Mouse (Mus musculus): Measurements from ENCODE around the gene Stk25. TPM values are rescaled to one million over a fixed set of nuclear protein-coding genes. Genes with fewer than 3 reads are reported as not detected.

The Stk25 gene
- polyA plus RNA-seq, 1 experiment from 2014 or later = 297 TPM

GRCm38 (mm10) chr1:93667760-93668400 lies 9.4 kb upstream of the Stk25 start:
- no peak overlapping the region for H3K9ac ChIP-seq (replicated peaks)

GRCm38 (mm10) chr1:93657025-93657360 lies 1.5 kb downstream of the Stk25 start:
- H3K27ac ChIP-seq (replicated peaks) = no peak overlapping the region
- no peak overlapping the region for H3K9ac ChIP-seq (replicated peaks)
- H3K4me1 ChIP-seq = no peaks in the 10 kb centered on the region
- H3K4me2 ChIP-seq (replicated peaks) = no peak overlapping the region
- no peak overlapping the region for H3K4me3 ChIP-seq
- WGBS = 92% methylated on average over 5 of the region's 5 CpGs
- no peaks in the 10 kb centered on the region for H3K36me3 ChIP-seq
- H3K9me3 ChIP-seq = no peaks in the 10 kb centered on the region
- no peaks in the 10 kb centered on the region for H3K27me3 ChIP-seq
- ATAC-seq (replicated peaks) = no peak

More at GRCm38 (mm10) chr1:93667760-93668400, 9.4 kb upstream of the Stk25 start:
- Histone ChIP-seq H3K27me3 (no peaks in the 10 kb centered on the region), H3K4me3 (no peak overlapping the region), H3K36me3 (no peaks in the 10 kb centered on the region), H3K9me3 (no peaks in the 10 kb centered on the region), H3K27ac (replicated peaks) (no peak overlapping the region), H3K4me1 (peaks cover 11% of the 10 kb centered on the region), H3K4me2 (replicated peaks) (no peak overlapping the region)
- 29% methylated on average over 13 of the region's 13 CpGs for WGBS
- ATAC-seq (replicated peaks) = no peak; the same call in 1 of the 2 replicates

DNA sequence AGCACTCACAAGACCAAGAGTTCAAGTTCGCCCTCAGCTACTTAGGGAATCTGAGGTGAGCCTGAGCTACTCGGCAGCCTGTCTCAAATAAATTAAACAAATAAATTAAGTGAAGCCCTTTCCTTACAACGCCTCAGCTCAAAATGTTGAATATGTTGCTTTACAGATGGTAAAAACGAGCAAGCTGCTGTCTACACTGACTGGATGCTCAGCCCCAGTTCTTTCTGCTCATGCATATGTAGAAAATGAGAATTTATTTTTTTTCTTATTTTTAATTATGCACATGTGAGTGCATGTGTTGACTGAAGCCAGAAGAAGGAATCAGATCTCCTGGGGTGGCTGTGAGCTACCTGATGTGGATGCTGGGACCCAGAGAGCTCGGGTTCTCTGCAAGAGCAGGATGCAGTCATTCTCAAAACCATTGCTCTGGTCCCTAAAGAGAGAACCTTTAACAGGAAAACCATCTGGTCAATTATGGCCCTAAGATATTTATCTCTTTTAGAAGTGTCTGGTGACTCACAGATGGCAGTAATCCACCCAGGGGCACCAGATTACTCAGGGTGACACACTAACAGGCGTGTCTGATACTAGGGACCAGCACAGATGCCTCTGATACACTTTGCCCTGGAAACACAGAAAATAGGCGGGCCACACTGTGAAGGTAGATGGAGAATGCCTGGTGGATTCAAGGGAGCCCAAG lies 2.0 kb downstream of the Stk25 start:
- no peak for ATAC-seq (replicated peaks)
- Histone ChIP-seq H3K4me2 (replicated peaks) (no peak overlapping the region), H3K36me3 (no peaks in the 10 kb centered on the region), H3K9me3 (no peaks in the 10 kb centered on the region), H3K4me3 (no peak overlapping the region), H3K9ac (replicated peaks) (no peak overlapping the region), H3K27me3 (no peaks in the 10 kb centered on the region), H3K4me1 (no peaks in the 10 kb centered on the region), H3K27ac (replicated peaks) (no peak overlapping the region)
- WGBS = 81% methylated on average over 7 of the region's 7 CpGs

DNA sequence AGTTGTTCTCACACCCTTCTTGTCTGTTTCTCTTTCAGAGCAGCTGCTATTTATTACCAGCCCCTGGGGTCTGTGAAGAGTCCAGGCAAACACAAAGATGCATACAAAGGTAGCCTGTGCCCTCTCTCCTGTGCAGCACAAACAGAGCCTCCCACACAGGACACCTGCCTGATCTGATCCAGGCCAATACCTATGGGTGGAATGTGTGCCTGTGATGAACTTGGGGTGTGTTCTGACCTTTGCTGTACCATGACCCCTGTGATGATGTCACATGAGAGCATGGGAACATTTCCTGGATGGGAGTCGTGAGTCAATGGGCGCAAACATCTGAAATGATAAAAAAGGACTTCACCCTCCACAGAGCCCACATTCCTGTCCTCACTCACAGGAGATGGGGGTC lies 3.7 kb downstream of the Stk25 start:
- H3K4me1 ChIP-seq = no peaks in the 10 kb centered on the region
- H3K36me3 ChIP-seq = no peaks in the 10 kb centered on the region
- no peak overlapping the region for H3K4me2 ChIP-seq (replicated peaks)
- no peak for ATAC-seq (replicated peaks)
- H3K4me3 ChIP-seq = no peak overlapping the region
- H3K27ac ChIP-seq (replicated peaks) = no peak overlapping the region
- no peak overlapping the region for H3K9ac ChIP-seq (replicated peaks)
- H3K27me3 ChIP-seq = no peaks in the 10 kb centered on the region
- H3K9me3 ChIP-seq = no peaks in the 10 kb centered on the region
- WGBS = 90% methylated on average over 2 of the region's 2 CpGs

DNA sequence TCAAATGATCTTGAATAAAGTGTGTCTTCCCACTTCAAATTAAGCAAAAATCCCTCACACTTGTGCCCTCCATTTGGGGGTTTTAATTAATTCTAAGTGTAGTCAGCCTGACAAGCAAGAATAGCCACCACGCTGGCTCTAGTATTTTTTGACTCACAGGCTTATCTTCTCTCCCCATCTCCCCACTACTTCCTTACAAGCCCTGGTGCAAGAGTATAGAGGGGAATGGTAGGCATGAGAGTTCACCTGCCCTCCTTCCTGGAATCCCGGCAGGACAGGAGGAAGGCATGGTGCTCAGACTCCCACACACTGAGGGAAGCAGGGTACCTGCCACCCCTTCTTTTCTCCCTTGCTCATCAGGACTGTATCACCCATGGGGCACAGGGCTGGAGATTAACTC lies 4.2 kb downstream of the Stk25 start:
- Histone ChIP-seq H3K4me3 (no peak overlapping the region), H3K4me2 (replicated peaks) (no peak overlapping the region), H3K4me1 (no peaks in the 10 kb centered on the region), H3K27me3 (no peaks in the 10 kb centered on the region), H3K27ac (replicated peaks) (no peak overlapping the region), H3K36me3 (no peaks in the 10 kb centered on the region), H3K9me3 (no peaks in the 10 kb centered on the region), H3K9ac (replicated peaks) (no peak overlapping the region)
- no peak for ATAC-seq (replicated peaks)
- 68% methylated on average over 2 of the region's 2 CpGs for WGBS

GRCm38 (mm10) chr1:93649604-93650172 lies 8.8 kb downstream of the Stk25 start:
- 85% methylated on average over 5 of the region's 5 CpGs for WGBS
- no peak for ATAC-seq (replicated peaks)
- H3K36me3 ChIP-seq = no peaks in the 10 kb centered on the region

DNA sequence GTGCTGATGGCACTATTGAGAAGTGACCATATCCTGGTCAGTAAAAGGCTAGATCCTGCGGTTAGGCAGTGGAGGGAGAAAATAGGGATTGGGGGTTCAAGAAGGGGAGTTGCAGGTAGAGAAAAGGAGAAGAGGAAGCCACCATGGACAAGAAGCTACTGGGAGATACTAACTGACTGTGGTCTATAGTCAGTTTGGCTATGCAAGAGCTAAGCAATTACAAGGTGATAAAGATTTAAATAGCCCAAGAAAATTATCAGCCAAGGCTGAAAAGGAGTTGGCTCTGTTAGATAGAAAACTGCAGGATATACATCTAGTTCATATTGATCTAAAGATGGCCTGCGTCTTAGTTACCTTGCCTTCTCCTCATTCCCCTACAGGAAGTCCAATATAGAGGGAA lies 15.8 kb downstream of the Stk25 start:
- H3K36me3 ChIP-seq = no peaks in the 10 kb centered on the region
- 90% methylated on average over 2 of the region's 2 CpGs for WGBS
- H3K9me3 ChIP-seq = no peaks in the 10 kb centered on the region
- H3K9ac ChIP-seq (replicated peaks) = no peak overlapping the region
- H3K27me3 ChIP-seq = no peaks in the 10 kb centered on the region
- no peaks in the 10 kb centered on the region for H3K4me1 ChIP-seq
- H3K4me2 ChIP-seq (replicated peaks) = no peak overlapping the region
- no peak overlapping the region for H3K4me3 ChIP-seq
- ATAC-seq (replicated peaks) = no peak
- H3K27ac ChIP-seq (replicated peaks) = no peak overlapping the region

More at GRCm38 (mm10) chr1:93649604-93650172, 8.8 kb downstream of the Stk25 start:
- Histone ChIP-seq H3K27me3 (no peaks in the 10 kb centered on the region), H3K9ac (replicated peaks) (no peak overlapping the region), H3K9me3 (no peaks in the 10 kb centered on the region), H3K4me1 (no peaks in the 10 kb centered on the region), H3K4me3 (no peak overlapping the region), H3K27ac (replicated peaks) (no peak overlapping the region), H3K4me2 (replicated peaks) (no peak overlapping the region)

DNA sequence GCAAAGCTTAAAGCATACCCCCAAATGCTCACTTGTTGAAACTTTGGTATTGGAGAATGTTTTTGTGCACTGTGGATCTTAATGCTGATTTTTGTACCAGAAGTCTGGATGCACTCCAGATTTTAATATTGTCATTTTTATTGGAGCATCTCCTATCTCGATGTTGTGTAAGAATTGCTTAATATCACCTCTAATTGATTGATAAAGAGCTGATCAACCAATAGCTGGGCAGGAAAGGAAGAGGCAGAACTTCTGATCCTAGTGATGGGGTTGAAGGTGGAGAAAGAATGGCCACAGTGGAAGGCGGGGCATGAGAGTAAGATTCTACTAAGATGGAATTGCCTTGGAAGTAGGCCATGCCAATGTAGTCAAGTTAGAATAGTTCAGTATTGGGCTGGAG lies 16.5 kb downstream of the Stk25 start:
- Histone ChIP-seq H3K27me3 (no peaks in the 10 kb centered on the region), H3K27ac (replicated peaks) (no peak overlapping the region), H3K36me3 (no peaks in the 10 kb centered on the region), H3K4me3 (no peak overlapping the region), H3K4me1 (no peaks in the 10 kb centered on the region), H3K9ac (replicated peaks) (no peak overlapping the region), H3K4me2 (replicated peaks) (no peak overlapping the region), H3K9me3 (no peaks in the 10 kb centered on the region)
- ATAC-seq (replicated peaks) = no peak
- 90% methylated on average over 2 of the region's 2 CpGs for WGBS

GRCm38 (mm10) chr1:93636211-93636897 lies 22.1 kb downstream of the Stk25 start:
- Histone ChIP-seq H3K27ac (replicated peaks) (peak overlapping the region; percentile 91), H3K4me2 (replicated peaks) (peak overlapping the region; percentile 77), H3K36me3 (no peaks in the 10 kb centered on the region), H3K9ac (replicated peaks) (peak overlapping the region; percentile 61), H3K9me3 (no peaks in the 10 kb centered on the region), H3K4me3 (peak overlapping the region; percentile 79), H3K4me1 (peaks cover 26% of the 10 kb centered on the region), H3K27me3 (no peaks in the 10 kb centered on the region)
- 34% methylated on average over 7 of the region's 7 CpGs for WGBS
- peak; percentile 23 for ATAC-seq (replicated peaks)

GRCm38 (mm10) chr1:93635580-93636192 lies 22.8 kb downstream of the Stk25 start:
- H3K27ac ChIP-seq (replicated peaks) = peak overlapping the region; percentile 92
- no peaks in the 10 kb centered on the region for H3K9me3 ChIP-seq
- no peaks in the 10 kb centered on the region for H3K36me3 ChIP-seq
- ATAC-seq (replicated peaks) = peak; percentile 99
- whole genome bisulfite sequencing = under 1% methylated on average over 44 of the region's 44 CpGs
- peaks cover 26% of the 10 kb centered on the region for H3K4me1 ChIP-seq
- H3K4me2 ChIP-seq (replicated peaks) = peak overlapping the region; percentile 89
- no peaks in the 10 kb centered on the region for H3K27me3 ChIP-seq
- peak overlapping the region; percentile 97 for H3K9ac ChIP-seq (replicated peaks)
- H3K4me3 ChIP-seq = peak overlapping the region; percentile 79

GRCm38 (mm10) chr1:93635091-93635579 lies 23.3 kb downstream of the Stk25 start:
- Histone ChIP-seq H3K27me3 (no peaks in the 10 kb centered on the region), H3K4me2 (replicated peaks) (peak overlapping the region; percentile 89), H3K36me3 (no peaks in the 10 kb centered on the region), H3K4me1 (peaks cover 26% of the 10 kb centered on the region), H3K9ac (replicated peaks) (peak overlapping the region; percentile 97), H3K9me3 (no peaks in the 10 kb centered on the region), H3K4me3 (peak overlapping the region; percentile 79), H3K27ac (replicated peaks) (peak overlapping the region; percentile 92)
- under 1% methylated on average over 53 of the region's 58 CpGs for WGBS
- ATAC-seq (replicated peaks) = no peak

All from forebrain, embryonic 15.5 days (tissue).